Mouse (Mus musculus) limb, embryonic 10.5 days (tissue): ENCODE data around the gene Dnajc4. TPM values are rescaled to one million over a fixed set of nuclear protein-coding genes. Genes with fewer than 3 reads are reported as not detected.

Experiments used
- DNase-seq: peaks from one replicate; pipeline ENCODE4 v3.0.0-alpha.2; 2017; ENCODE audit warnings: low spot score
- H3K27ac ChIP-seq: fragments of 300-500 bp; sonication (generic); 2 replicates; pipeline ENCODE4 v1.5.1; 2016; ENCODE audit warnings: mild to moderate bottlenecking
- H3K27me3 ChIP-seq: fragments of 300-500 bp; sonication (generic); 2 replicates; pipeline ENCODE4 v1.6.1; 2016; ENCODE audit warnings: low read depth, mild to moderate bottlenecking; ENCODE audit not compliant: poor library complexity, severe bottlenecking
- H3K36me3 ChIP-seq: fragments of 300-500 bp; sonication (generic); 2 replicates; pipeline ENCODE4 v1.6.1; 2016; ENCODE audit warnings: mild to moderate bottlenecking, moderate library complexity
- H3K4me1 ChIP-seq: fragments of 300-500 bp; sonication (generic); 2 replicates; pipeline ENCODE4 v1.6.1; 2016
- H3K4me3 ChIP-seq: fragments of 300-500 bp; sonication (generic); 2 replicates; pipeline ENCODE4 v1.5.1; 2016; ENCODE audit warnings: mild to moderate bottlenecking, moderate library complexity
- H3K9me3 ChIP-seq: fragments of 300-500 bp; sonication (generic); replicated peaks from 2 replicates; pipeline ENCODE4 v1.6.1; 2016; ENCODE audit warnings: mild to moderate bottlenecking
- WGBS: fragments of 180-500 bp; shearing (Covaris S2); methylation state at CpG from one replicate; pipeline ENCODE4 v1.1.7; 2016; 5-methylcytosine and 5-hydroxymethylcytosine counted together
- polyA plus RNA-seq: library from polyadenylated mRNA; unstranded; fragments of >200 nt; fragmentation: Nextera tagmentation; extraction: Ambion mirVana; gene quantifications from 2 replicates; pipeline ENCODE4 v1.2.1, GENCODE M21; 2016

The Dnajc4 gene
- polyA plus RNA-seq, 1 experiment from 2014 or later = 19.4 TPM

DNA sequence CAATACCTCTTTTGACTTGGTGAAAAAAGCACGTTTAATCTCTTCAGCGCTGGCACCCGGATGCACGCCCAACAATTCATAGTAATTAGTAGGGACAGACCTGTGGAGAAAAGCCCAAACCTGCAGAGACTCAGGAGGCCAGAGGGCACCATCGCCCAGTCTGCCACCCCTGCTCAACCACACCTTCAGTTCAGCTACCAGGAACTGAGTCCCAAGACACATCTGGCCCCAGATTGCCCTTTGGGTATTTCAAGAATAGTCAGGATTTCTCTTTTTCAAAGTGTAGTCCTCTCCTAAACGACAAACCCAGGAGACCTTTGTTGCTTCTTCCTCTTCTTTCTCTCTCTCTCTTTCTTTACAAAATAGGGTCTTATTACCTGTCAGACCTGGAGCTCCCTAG is 1.7 kb downstream of the Dnajc4 start:
- H3K27ac ChIP-seq = no peak overlapping the region
- H3K36me3 ChIP-seq = peaks cover 6% of the 10 kb centered on the region
- no peak overlapping the region for H3K4me3 ChIP-seq
- H3K4me1 ChIP-seq = peaks cover 61% of the 10 kb centered on the region
- H3K27me3 ChIP-seq = no peaks in the 10 kb centered on the region
- DNase-seq = no peak
- no peaks in the 10 kb centered on the region for H3K9me3 ChIP-seq
- WGBS = 92% methylated on average over 6 of the region's 6 CpGs

DNA sequence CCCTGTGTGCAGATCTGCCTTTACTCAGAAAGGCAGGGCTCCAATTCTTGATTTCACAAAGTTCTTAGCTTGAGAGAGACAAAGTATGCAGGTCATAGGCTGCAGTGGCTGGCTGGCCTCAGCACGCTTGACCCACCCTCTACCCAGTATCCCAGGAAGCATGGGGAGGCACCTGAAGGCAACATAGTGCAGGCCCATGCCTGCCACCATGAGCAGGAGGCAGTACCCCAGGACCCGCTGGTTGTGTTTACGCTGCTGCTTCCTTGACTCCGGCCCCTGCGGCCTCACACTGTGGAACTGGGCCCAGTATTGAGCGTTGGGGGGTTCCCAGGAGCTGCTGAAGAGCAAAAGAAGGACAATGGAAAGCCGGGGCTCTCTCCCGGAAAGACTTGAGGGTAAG is 3.1 kb downstream of the Dnajc4 start:
- Histone ChIP-seq H3K4me1 (peaks cover 53% of the 10 kb centered on the region), H3K4me3 (no peak overlapping the region), H3K36me3 (peaks cover 18% of the 10 kb centered on the region), H3K9me3 (no peaks in the 10 kb centered on the region), H3K27me3 (no peaks in the 10 kb centered on the region), H3K27ac (no peak overlapping the region)
- DNase-seq = no peak
- WGBS = 86% methylated on average over 8 of the region's 8 CpGs

- H3K9me3 ChIP-seq = no peaks in the 10 kb centered on the region
- 4% methylated on average over 8 of the region's 8 CpGs for WGBS
- H3K27ac ChIP-seq = peak overlapping the region; percentile 98
- H3K4me1 ChIP-seq = peaks cover 43% of the 10 kb centered on the region
- H3K4me3 ChIP-seq = peak overlapping the region; percentile 96
- H3K36me3 ChIP-seq = peaks cover 31% of the 10 kb centered on the region
- H3K27me3 ChIP-seq = no peaks in the 10 kb centered on the region
- no peak for DNase-seq
Observed at GRCm38 (mm10) chr19:6987904-6988285, 4.5 kb downstream of the Dnajc4 start.

DNA sequence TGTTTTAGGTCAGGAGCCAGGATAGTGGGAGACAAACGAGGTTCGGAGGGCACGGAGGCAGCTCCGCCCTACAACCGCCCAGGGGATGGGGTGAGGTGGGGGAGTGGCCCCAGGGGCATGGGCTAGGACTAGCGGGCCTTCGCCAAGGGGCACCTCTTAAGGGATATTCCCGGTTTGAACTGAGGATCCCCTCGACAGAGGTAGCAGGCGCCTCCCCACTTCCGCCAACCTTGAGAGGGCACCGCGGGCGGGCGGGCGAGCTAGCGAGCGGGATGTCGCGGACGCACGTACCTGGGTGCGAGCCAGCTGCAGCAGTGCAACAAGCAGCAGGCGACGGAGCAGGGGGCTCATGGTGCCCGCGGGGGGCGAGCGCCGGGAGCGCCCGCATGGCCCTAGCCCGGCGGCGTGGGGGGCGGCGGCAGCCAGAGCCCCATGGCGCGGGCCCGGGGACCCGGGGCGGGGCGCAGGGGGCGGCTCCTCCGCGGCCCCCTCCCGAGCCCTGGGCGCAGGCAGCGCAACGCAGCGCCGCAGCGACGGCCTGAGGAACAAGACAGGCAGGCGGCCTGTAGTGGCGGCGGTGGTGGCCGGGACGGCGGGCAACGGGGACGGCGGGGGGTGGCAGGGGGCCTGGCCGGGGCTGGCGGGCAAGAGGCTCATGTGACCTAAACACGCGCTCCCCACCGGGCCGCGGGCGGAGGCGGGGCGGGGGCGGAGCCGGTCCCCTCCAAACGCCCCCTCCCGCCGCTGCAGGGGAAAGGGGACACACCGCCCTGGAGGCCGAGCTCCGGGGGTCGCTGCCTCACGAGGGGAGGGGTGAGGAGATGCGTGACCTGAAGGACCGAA is 5.1 kb downstream of the Dnajc4 start, which contains the start of gene Vegfb:
Gene Vegfb, minus strand, starts transcription at position 591 of the 843 bp plus-strand sequence.
- Histone ChIP-seq H3K36me3 (peaks cover 37% of the 10 kb centered on the region), H3K27ac (peak within 1 kb of the TSS; percentile 98), H3K27me3 (no peaks in the 10 kb centered on the region), H3K9me3 (no peaks in the 10 kb centered on the region), H3K4me1 (peaks cover 40% of the 10 kb centered on the region), H3K4me3 (peak within 1 kb of the TSS; percentile 96)
- under 1% methylated on average over 82 of the region's 85 CpGs for WGBS
- peak; percentile 82 for DNase-seq

- Histone ChIP-seq H3K36me3 (peaks cover 44% of the 10 kb centered on the region), H3K9me3 (no peaks in the 10 kb centered on the region), H3K4me1 (peaks cover 33% of the 10 kb centered on the region), H3K4me3 (peak overlapping the region; percentile 96), H3K27me3 (no peaks in the 10 kb centered on the region), H3K27ac (0 out of 2 replicates have a peak overlapping the region, but pooled peaks have one; percentile 3)
- DNase-seq = no peak
- WGBS = 85% methylated on average over 10 of the region's 10 CpGs
Observed at GRCm38 (mm10) chr19:6985951-6986708, 6.2 kb downstream of the Dnajc4 start.

- 80% methylated on average over 19 of the region's 19 CpGs for WGBS
- Histone ChIP-seq H3K27ac (no peak overlapping the region), H3K9me3 (no peaks in the 10 kb centered on the region), H3K4me1 (peaks cover 38% of the 10 kb centered on the region), H3K4me3 (0 out of 2 replicates have a peak overlapping the region, but pooled peaks have one; percentile 96), H3K27me3 (no peaks in the 10 kb centered on the region), H3K36me3 (peaks cover 44% of the 10 kb centered on the region)
- DNase-seq = no peak
Observed at GRCm38 (mm10) chr19:6985300-6985699, 7.1 kb downstream of the Dnajc4 start.

- 97% methylated on average over 5 of the region's 5 CpGs for WGBS
- Histone ChIP-seq H3K36me3 (peaks cover 49% of the 10 kb centered on the region), H3K9me3 (no peaks in the 10 kb centered on the region), H3K4me3 (no peak overlapping the region), H3K27ac (no peak overlapping the region), H3K27me3 (no peaks in the 10 kb centered on the region), H3K4me1 (peaks cover 50% of the 10 kb centered on the region)
- no peak for DNase-seq
Observed at GRCm38 (mm10) chr19:6983621-6984020, 8.8 kb downstream of the Dnajc4 start.

- Histone ChIP-seq H3K4me3 (peak overlapping the region; percentile 65; the same call in 1 of the 2 replicates), H3K27me3 (no peaks in the 10 kb centered on the region), H3K36me3 (peaks cover 70% of the 10 kb centered on the region), H3K4me1 (peaks cover 50% of the 10 kb centered on the region), H3K9me3 (no peaks in the 10 kb centered on the region), H3K27ac (no peak overlapping the region)
- DNase-seq = no peak
- 83% methylated on average over 4 of the region's 4 CpGs for WGBS
Observed at GRCm38 (mm10) chr19:6981465-6981864, 10.9 kb downstream of the Dnajc4 start.

DNA sequence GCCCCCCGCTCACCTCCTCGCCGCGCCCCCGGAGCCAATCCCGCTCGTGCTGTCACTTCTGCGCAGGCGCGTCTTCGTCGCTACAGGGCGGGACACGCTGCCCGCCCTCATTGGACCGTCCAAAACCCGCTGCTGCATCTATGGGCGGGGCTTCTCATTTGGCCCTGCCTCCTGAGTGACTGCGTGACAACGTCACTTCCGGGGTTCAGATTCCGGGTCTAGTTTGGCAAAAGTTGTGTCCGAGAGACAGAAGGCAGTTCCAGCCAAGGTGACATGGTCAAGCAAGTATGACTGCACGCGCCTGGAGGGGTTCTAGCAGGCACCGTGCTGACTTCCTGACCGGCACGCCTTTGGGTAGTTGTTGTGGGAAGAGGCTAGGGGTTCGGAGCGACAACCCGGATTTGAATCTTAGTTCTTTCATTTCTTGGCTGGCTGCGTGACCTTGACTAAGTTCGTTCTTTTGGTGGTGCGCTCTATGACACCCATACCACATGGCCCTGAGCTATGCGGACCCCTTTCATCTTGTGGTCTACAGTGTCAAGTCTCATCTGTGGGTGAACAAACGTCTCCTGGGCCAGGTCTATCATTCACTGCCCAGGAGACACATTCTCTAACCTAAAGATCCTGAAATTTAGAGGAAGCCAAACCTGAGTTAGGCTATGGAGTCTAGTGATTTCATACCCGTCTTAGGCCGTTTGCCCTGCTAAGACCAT is 11.8 kb downstream of the Dnajc4 start, which contains the start of gene Fkbp2:
Gene Fkbp2, minus strand, starts transcription at position 121 of the 713 bp plus-strand sequence.
- no peaks in the 10 kb centered on the region for H3K27me3 ChIP-seq
- H3K4me1 ChIP-seq = peaks cover 50% of the 10 kb centered on the region
- DNase-seq = peak; percentile 98
- no peaks in the 10 kb centered on the region for H3K9me3 ChIP-seq
- WGBS = 2% methylated on average over 38 of the region's 38 CpGs
- peak within 1 kb of the TSS; percentile 94 for H3K27ac ChIP-seq
- H3K36me3 ChIP-seq = peaks cover 68% of the 10 kb centered on the region
- peak within 1 kb of the TSS; percentile 65 for H3K4me3 ChIP-seq

- WGBS = under 1% methylated on average over 59 of the region's 59 CpGs
Observed at GRCm38 (mm10) chr19:6979486-6980380, 12.6 kb downstream of the Dnajc4 start.

DNA sequence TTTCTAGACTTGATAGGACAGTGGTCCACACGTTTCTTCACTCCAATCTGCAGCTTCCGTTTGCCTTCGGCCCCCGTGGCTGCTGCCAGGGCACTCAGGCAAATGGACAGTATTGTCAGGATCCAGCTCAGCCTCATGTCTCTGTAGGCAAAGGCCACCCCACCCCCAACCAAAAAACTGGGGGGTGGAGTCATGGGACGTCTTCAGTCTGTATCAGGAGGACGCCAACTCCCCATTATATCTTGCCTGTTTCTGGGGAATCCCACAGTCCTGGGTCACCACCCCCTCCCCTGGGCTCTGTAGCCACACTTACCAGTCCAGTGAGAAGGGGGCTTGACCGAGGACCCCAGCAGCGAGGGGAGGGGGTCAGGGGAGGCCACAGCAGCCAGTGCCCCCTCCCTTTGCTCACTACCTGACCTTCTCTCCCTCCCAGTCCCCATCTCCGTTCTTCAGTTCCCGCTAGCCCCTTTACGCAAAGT is 13.3 kb downstream of the Dnajc4 start:
- Histone ChIP-seq H3K9me3 (no peaks in the 10 kb centered on the region), H3K4me1 (peaks cover 47% of the 10 kb centered on the region), H3K27me3 (no peaks in the 10 kb centered on the region), H3K27ac (peak overlapping the region; percentile 94), H3K36me3 (peaks cover 55% of the 10 kb centered on the region), H3K4me3 (peak overlapping the region; percentile 65)
- WGBS = 15% methylated on average over 11 of the region's 11 CpGs
- peak; percentile 49 for DNase-seq

More at GRCm38 (mm10) chr19:6979486-6980380, 12.6 kb downstream of the Dnajc4 start:
- peak overlapping the region; percentile 65 for H3K4me3 ChIP-seq
- H3K27ac ChIP-seq = peak overlapping the region; percentile 94
- peak; percentile 100 for DNase-seq
- H3K4me1 ChIP-seq = peaks cover 45% of the 10 kb centered on the region
- no peaks in the 10 kb centered on the region for H3K9me3 ChIP-seq
- peaks cover 60% of the 10 kb centered on the region for H3K36me3 ChIP-seq
- H3K27me3 ChIP-seq = no peaks in the 10 kb centered on the region
